Mouse (Mus musculus): ENCODE data around the gene Zfp955b. TPM values are rescaled to one million over a fixed set of nuclear protein-coding genes. Genes with fewer than 3 reads are reported as not detected.

Zfp955b gene
- 12.1 TPM for polyA plus RNA-seq (2017; shearing (Covaris generic))

GRCm38 (mm10) chr17:33289039-33289875 lies at the start of gene Zfp955b:
Gene Zfp955b, plus strand, starts transcription at chr17:33289544.

GRCm38 (mm10) chr17:33254530-33255318 lies 34.6 kb upstream of the Zfp955b start, which contains the start of gene Zfp955a:
Gene Zfp955a, minus strand, starts transcription at chr17:33255145.

GRCm38 (mm10) chr17:33264376-33264775 lies 25.0 kb upstream of the Zfp955b start, which contains the start of gene Olfr63:
Gene Olfr63, plus strand, starts transcription at chr17:33264676.

Other genes with a start within 250 kb of the Zfp955b start
- not detected for gene 4921501E09Rik, start 221.5 kb upstream of the Zfp955b start, polyA plus RNA-seq (2017; shearing (Covaris generic))
- gene Zfp563, start 200.2 kb upstream of the Zfp955b start, polyA plus RNA-seq (2017; shearing (Covaris generic)): 4.9 TPM
- gene Morc2b, start 149.9 kb upstream of the Zfp955b start, polyA plus RNA-seq (2017; shearing (Covaris generic)): not detected
- gene Olfr55, start 121.1 kb upstream of the Zfp955b start, polyA plus RNA-seq (2017; shearing (Covaris generic)): not detected
- gene Olfr239, start 98.2 kb upstream of the Zfp955b start, polyA plus RNA-seq (2017; shearing (Covaris generic)): not detected
- not detected for gene Olfr1564, start 67.9 kb upstream of the Zfp955b start, polyA plus RNA-seq (2017; shearing (Covaris generic))
- 18.7 TPM for gene Zfp955a, start 34.4 kb upstream of the Zfp955b start, polyA plus RNA-seq (2017; shearing (Covaris generic))
- 0.02 TPM for gene Olfr63, start 24.9 kb upstream of the Zfp955b start, polyA plus RNA-seq (2017; shearing (Covaris generic))
- gene Zfp81, start 69.3 kb downstream of the Zfp955b start, polyA plus RNA-seq (2017; shearing (Covaris generic)): 13.0 TPM
- gene Zfp101, start 105.1 kb downstream of the Zfp955b start, polyA plus RNA-seq (2017; shearing (Covaris generic)): 6.1 TPM
- gene Actl9, start 143.4 kb downstream of the Zfp955b start, polyA plus RNA-seq (2017; shearing (Covaris generic)): not detected
- 111 TPM for gene Adamts10, start 234.7 kb downstream of the Zfp955b start, polyA plus RNA-seq (2017; shearing (Covaris generic))

All from CD4-positive, CD25-positive, alpha-beta regulatory T cell (primary cell).